Mouse (Mus musculus): ENCODE measurements at regions not wholly inside any gene's neighbourhood (a gene's known extent, or its start where the extent isn't known, plus 50 kb on each side); places are given as distances from the start of the nearest gene placed in this dataset.

DNA sequence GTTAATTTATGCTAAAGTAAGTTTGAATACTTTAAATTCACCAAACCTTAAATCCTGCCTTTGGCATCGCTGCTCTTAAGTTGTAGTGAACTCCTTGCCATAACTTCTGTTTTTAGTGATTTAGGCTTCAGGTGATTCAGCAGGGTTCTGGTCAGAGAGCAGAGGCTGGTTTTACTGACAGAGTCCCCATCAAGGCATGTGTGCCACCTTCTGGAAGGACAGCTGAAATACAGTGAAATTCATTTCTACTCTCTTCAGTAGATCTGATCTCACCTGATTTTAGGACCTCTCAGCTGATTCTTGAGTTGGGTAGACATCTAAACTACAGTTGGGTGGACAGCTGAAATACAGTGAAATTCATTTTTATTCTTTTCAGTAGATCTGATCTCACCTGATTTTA lies 132.4 kb upstream of the Galnt5 start:
- H3K27ac ChIP-seq (ENCODE audit: control insufficient read depth, low read depth, low read length), result no peak overlapping the region
- no peaks in the 10 kb centered on the region for H3K27me3 ChIP-seq (ENCODE audit: control insufficient read depth in 1 of 2, insufficient read depth in 2 of 2, low read length in 2 of 2)
- no peak overlapping the region for H3K9ac ChIP-seq (ENCODE audit: control insufficient read depth, low read depth, low read length, poor library complexity, severe bottlenecking)
- TF ChIP-seq ETS1 (IDR thresholded peaks at IDR 0.05; ENCODE audit: low read depth, low read length) (no peak), RCOR1 (IDR thresholded peaks at IDR 0.05; ENCODE audit: low read depth, low read length) (no peak), E2F4 (IDR thresholded peaks at IDR 0.05; ENCODE audit: borderline replicate concordance, low read depth, low read length) (no peak), SMC3 (IDR thresholded peaks at IDR 0.05; ENCODE audit: low read depth, low read length) (no peak), SIN3A (IDR thresholded peaks at IDR 0.05; ENCODE audit: low read length) (no peak), ZNF384 (IDR thresholded peaks at IDR 0.05; ENCODE audit: low read depth, low read length) (no peak), TBP (IDR thresholded peaks at IDR 0.05; ENCODE audit: low read depth, low read length) (no peak), ZKSCAN1 (IDR thresholded peaks at IDR 0.05; ENCODE audit: low read depth, low read length) (no peak), KAT2A (conservative IDR thresholded peaks at IDR 0.05; ENCODE audit: low read depth, low read length) (no peak), GABPA (IDR thresholded peaks at IDR 0.05; ENCODE audit: low read depth, low read length) (no peak), HCFC1 (IDR thresholded peaks at IDR 0.05; ENCODE audit: low read depth, low read length) (no peak), TAL1 (IDR thresholded peaks at IDR 0.05; ENCODE audit: low read length) (no peak), TCF12 (IDR thresholded peaks at IDR 0.05; ENCODE audit: low read depth, low read length) (no peak), UBTF (IDR thresholded peaks at IDR 0.05; ENCODE audit: borderline replicate concordance, insufficient read depth, low read depth, low read length) (no peak), GATA1 (IDR thresholded peaks at IDR 0.05; ENCODE audit: low read depth, low read length) (no peak), POLR2AphosphoS5 (IDR thresholded peaks at IDR 0.05; ENCODE audit: borderline replicate concordance, low read depth, low read length) (no peak), MAZ (IDR thresholded peaks at IDR 0.05; ENCODE audit: low read depth, low read length) (no peak)
- H3K36me3 ChIP-seq (ENCODE audit: control insufficient read depth in 1 of 2, insufficient read depth in 2 of 2, low read length in 2 of 2), result no peaks in the 10 kb centered on the region
- no peak overlapping the region for H3K4me3 ChIP-seq (ENCODE audit: control insufficient read depth in 1 of 2, insufficient read depth in 1 of 2, low read depth in 2 of 2, low read length in 2 of 2)
- no peaks in the 10 kb centered on the region for H3K79me2 ChIP-seq (ENCODE audit: control insufficient read depth, insufficient read depth, low read length, poor library complexity)
- H3K4me1 ChIP-seq (ENCODE audit: control insufficient read depth in 1 of 2, insufficient read depth in 2 of 2, low read length in 2 of 2), result no peaks in the 10 kb centered on the region
- H3K9me3 ChIP-seq (replicated peaks; ENCODE audit: insufficient read depth, low read length), result no peaks in the 10 kb centered on the region
- DNase-seq (ENCODE audit: low read depth, low spot score), result no peak

DNA sequence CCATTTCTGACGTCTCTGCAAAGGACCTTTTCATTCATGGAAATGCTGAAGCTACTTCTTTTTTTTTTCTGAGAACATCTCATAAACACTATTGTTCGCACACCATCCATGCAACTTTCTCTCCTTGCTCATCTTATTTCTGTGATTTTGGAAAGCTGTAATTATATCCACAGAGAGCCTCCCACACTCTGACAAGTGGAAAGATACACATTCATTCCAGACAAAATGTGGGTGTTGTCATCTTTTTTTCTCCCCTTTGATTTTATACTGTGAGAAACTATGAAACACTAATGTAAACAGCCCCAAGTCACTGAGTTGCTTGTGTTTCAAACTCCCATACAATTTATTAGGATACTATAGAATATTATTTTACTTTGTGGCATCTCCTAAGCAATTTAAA lies 129.6 kb upstream of the Galnt5 start:
- Histone ChIP-seq H3K79me2 (ENCODE audit: control insufficient read depth, insufficient read depth, low read length, poor library complexity) (no peaks in the 10 kb centered on the region), H3K9ac (ENCODE audit: control insufficient read depth, low read depth, low read length, poor library complexity, severe bottlenecking) (no peak overlapping the region), H3K9me3 (replicated peaks; ENCODE audit: insufficient read depth, low read length) (no peaks in the 10 kb centered on the region), H3K4me3 (ENCODE audit: control insufficient read depth in 1 of 2, insufficient read depth in 1 of 2, low read depth in 2 of 2, low read length in 2 of 2) (no peak overlapping the region), H3K27me3 (ENCODE audit: control insufficient read depth in 1 of 2, insufficient read depth in 2 of 2, low read length in 2 of 2) (no peaks in the 10 kb centered on the region), H3K4me1 (ENCODE audit: control insufficient read depth in 1 of 2, insufficient read depth in 2 of 2, low read length in 2 of 2) (no peaks in the 10 kb centered on the region), H3K36me3 (ENCODE audit: control insufficient read depth in 1 of 2, insufficient read depth in 2 of 2, low read length in 2 of 2) (no peaks in the 10 kb centered on the region), H3K27ac (ENCODE audit: control insufficient read depth, low read depth, low read length) (no peak overlapping the region)
- no peak for DNase-seq (ENCODE audit: low read depth, low spot score)
- TF ChIP-seq NRF1 (IDR thresholded peaks at IDR 0.05; ENCODE audit: insufficient read depth, low read depth, low read length, poor library complexity, severe bottlenecking) (no peak), ZKSCAN1 (IDR thresholded peaks at IDR 0.05; ENCODE audit: low read depth, low read length) (no peak), BHLHE40 (IDR thresholded peaks at IDR 0.05; ENCODE audit: borderline replicate concordance, low read depth, low read length) (no peak), POLR2AphosphoS5 (IDR thresholded peaks at IDR 0.05; ENCODE audit: borderline replicate concordance, low read depth, low read length) (no peak), MAFK (IDR thresholded peaks at IDR 0.05; ENCODE audit: borderline replicate concordance, low read depth, low read length) (no peak), USF1 (IDR thresholded peaks at IDR 0.05; ENCODE audit: low read depth, low read length) (no peak), EP300 (IDR thresholded peaks at IDR 0.05; ENCODE audit: low read depth in 1 of 2, low read length in 2 of 2) (no peak), MXI1 (IDR thresholded peaks at IDR 0.05; ENCODE audit: low read depth, low read length) (no peak), TAL1 (IDR thresholded peaks at IDR 0.05; ENCODE audit: low read length) (no peak), MAZ (IDR thresholded peaks at IDR 0.05; ENCODE audit: low read depth, low read length) (no peak), GABPA (IDR thresholded peaks at IDR 0.05; ENCODE audit: low read depth, low read length) (no peak), POLR2AphosphoS2 (IDR thresholded peaks at IDR 0.05; ENCODE audit: low read length) (no peak), ZMIZ1 (IDR thresholded peaks at IDR 0.05; ENCODE audit: low read depth, low read length) (no peak), NELFE (IDR thresholded peaks at IDR 0.05; ENCODE audit: low read depth, low read length) (no peak)

Measured in MEL (cell line).